Mouse (Mus musculus) gastrocnemius, postnatal 14 days (tissue): ENCODE measurements around the gene Spaar. TPM values are rescaled to one million over a fixed set of nuclear protein-coding genes. Genes with fewer than 3 reads are reported as not detected.

Experiments used
- DNase-seq: peaks from one replicate; pipeline ENCODE4 v3.0.0; 2021; ENCODE audit warnings: mixed read lengths
- intact Hi-C: fragments of 180-260 bp; cut with DNase I; formaldehyde crosslinking; loops from one replicate; pipeline ENCODE4 v1.15.1; 2025; ENCODE audit warnings: low total_unique reads
- total RNA-seq, 2 experiments: library from RNA; stranded (reverse); gene quantifications; 2 replicates each; pipeline ENCODE4 v1.2.3; 2021

Gene Spaar
- total RNA-seq, 2 experiments from 2014 or later, result 1.1 to 2.2 TPM

- peak; percentile 84 for DNase-seq
- intact Hi-C loops, result no loop called here
Measured at GRCm38 (mm10) chr4:43726995-43727394, 2.8 kb upstream of the Spaar start, which contains the start of gene Hrct1. TSS of gene Hrct1 (plus strand) at chr4:43727188.

DNA sequence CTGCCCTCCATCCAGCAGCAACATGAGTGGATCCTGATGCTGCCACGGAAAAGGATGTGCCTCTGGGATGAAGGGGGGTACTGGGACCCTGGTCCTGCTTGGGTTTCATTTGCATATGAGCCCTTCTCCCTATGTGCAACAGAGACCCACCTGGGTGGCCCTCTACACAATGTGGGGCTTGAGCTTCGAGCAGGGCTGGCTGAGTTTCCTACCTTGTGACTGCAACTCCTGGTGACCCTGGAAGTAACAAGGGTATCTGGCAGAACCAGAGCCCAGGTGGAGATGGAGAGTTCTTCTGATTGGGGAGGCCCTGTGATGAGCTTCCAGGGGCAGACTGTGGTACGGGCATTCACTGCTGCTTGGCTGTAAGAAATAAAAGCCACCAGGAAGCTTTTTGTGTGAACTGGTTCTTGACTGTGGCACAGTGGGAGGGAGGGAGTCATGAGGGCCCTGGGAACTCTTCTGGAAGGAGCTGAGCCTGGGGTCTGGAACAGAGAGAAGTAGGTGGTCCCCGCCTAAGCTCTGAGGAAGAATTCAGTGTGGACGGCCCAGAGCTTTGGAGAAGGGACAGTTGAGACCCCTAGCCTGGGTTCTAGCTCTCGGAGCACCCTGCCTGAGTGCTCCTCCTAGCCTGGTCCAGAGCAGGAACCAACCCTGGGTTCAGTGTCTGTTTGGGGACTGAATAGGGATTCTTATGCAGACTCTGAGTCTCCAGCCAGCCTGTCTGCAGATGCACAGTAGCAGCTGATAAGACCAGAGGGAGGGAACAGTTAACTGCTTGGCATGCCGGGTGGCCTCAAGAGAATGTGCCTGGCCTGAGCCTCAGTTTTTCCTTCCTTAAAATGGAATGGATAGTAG, 1.9 kb upstream of the Spaar start:
- intact Hi-C loops, result no loop called here
- no peak for DNase-seq

DNA sequence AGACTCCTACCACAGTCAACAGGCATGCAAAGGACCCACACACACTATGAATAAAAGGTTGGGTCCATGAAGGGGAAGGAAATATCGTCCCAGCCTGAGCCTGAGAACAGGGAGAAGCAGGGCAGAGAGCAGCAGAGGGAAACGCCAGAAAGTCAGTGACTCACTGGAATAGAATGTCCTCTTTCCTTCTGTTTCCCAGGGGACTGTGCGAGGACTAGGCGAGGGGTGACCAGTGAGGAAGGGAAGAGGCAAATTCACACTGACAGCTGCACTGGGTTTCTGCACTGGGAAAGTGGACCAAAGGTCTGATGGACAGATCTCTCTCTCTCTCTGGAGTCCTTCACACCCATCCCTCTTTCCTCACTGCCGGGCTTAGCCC, 1.3 kb upstream of the Spaar start:
- intact Hi-C loops, result no loop called here
- peak; percentile 63 for DNase-seq

- intact Hi-C loops, result no loop called here
Measured at GRCm38 (mm10) chr4:43729126-43729525, 708 bp upstream of the Spaar start.

GRCm38 (mm10) chr4:43730750-43731297, 990 bp downstream of the Spaar start:
- no peak for DNase-seq

More at GRCm38 (mm10) chr4:43729126-43729525, 708 bp upstream of the Spaar start:
- no peak for DNase-seq

DNA sequence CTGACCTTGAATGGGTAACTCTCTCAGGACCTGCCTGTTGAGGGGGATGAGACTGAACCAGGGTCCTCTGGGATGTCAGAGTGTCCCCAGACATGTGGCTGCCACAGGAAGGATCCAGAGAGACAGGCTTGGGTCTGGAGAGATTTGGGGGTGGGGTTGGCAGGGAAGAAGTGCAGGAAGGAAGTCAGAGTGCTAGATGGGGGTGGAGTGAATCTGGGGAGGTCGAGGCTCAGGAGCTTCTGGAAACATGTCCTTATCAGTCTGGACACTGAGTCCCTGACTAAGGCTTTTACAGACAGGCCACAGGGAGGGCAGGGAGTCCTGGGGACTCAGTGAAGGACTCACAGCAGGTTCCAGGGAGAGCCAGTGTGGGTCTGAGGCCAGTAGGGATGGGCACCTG, 2.3 kb downstream of the Spaar start:
- DNase-seq, result no peak
- intact Hi-C loops, result no loop called here

More at GRCm38 (mm10) chr4:43730750-43731297, 990 bp downstream of the Spaar start:
- intact Hi-C loops, result no loop called here

GRCm38 (mm10) chr4:43733186-43733585, 3.4 kb downstream of the Spaar start:
- intact Hi-C loops, result no loop called here
- peak; percentile 41 for DNase-seq

GRCm38 (mm10) chr4:43737144-43737543, 7.3 kb downstream of the Spaar start:
- DNase-seq, result no peak
- intact Hi-C loops, result no loop called here

DNA sequence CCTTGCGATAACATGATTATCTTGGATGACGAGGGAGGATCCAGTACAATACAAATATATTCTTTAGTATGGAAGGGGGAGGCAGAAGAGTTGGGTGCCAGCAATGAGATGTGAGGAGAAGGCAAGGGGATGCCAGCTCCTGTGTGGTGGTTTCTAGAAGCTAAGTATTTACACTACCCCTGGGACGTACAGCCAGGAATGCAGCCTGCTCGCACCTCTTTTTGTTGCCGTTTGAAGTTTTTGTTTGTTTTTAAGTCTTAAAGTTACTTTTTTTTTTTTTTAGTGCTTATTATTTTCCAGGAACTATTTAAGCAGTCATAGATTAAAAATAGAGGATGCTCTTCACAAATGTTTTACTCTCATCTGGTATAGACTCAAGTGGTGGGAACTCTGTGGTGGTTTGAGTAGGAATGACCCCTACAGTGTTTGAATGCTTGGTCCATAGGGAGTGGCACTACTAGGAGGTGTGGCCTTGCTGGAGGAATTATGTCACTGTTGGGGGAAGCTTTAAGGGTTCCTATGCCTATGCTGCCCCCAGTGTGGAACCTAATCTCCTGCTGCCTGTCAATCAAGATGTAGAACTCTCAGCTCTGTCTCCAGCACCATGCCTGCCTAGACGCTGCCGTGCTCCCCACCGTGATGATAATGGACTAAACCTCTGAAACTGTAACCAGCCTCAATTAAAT, 9.3 kb downstream of the Spaar start:
- DNase-seq, result no peak
- intact Hi-C loops, result no loop called here

DNA sequence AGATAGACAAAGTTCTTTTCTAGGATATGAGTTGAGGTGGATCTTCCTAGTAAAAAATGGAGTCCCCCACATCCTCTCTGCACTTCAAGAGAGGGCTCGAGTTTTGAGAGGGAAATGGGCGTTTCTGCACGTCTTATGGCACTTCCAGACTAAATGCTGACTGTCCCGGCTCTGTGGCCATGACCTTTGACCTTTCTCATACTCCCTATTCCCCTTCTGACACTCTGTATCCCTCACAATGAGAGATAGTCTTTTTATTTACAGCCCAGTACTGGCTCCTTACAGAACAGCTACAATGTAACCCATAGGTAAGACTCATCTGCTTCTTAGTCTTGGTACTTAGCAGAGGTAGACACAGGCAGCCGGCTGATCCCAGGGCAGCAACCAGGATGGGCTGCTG, 11.7 kb downstream of the Spaar start:
- intact Hi-C loops, result no loop called here
- no peak for DNase-seq

DNA sequence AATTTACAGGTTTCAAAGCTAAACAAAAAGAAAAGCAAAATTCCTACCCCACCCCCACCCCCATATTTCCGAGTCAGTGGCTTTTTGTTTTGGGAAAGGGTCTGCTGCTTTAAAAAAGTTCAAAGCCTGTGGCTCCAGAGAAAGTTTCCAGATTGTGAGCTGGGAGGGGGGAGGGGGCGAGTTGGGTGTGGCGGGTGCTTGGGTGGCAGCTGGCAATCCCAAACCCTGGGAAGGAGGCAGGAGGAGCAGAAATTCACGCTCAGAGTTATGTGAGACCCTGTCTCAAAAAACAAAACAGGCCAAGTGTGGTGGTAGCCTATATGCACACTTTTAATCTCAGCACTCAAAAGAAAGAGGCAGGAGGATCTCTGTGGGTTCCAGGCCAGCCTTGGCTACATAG, 12.8 kb downstream of the Spaar start:
- no peak for DNase-seq
- intact Hi-C loops, result no loop called here

- no peak for DNase-seq
- intact Hi-C loops, result no loop called here
Measured at GRCm38 (mm10) chr4:43743099-43743498, 13.3 kb downstream of the Spaar start.

DNA sequence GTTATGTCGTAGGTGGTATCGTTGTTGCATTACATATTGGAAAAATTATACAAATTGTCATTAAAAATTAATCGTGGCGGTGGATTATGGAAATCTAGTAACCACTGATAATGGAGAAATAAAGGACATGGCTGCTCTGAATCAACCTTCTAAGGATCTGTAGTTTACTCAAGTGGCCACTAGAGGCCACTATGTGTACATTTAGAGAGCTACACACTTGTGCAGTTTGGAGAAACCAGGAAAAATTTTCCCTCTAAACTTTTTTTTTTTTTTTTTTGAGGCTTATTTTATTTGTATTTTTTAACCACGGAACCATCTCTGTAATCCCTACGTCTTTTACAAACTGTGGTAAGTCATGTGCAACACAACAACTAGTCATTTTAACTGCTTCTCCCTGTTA, 15.4 kb downstream of the Spaar start:
- intact Hi-C loops, result no loop called here
- no peak for DNase-seq

GRCm38 (mm10) chr4:43757213-43757612, 27.4 kb downstream of the Spaar start:
- no peak for DNase-seq
- intact Hi-C loops, result no loop called here

- intact Hi-C loops, result loop anchor here (5.0 kb wide), 1 partner anchor 103 kb away; no protein-coding TSS in a partner anchor
Measured at GRCm38 (mm10) chr4:43759571-43760418, 30.0 kb downstream of the Spaar start.

DNA sequence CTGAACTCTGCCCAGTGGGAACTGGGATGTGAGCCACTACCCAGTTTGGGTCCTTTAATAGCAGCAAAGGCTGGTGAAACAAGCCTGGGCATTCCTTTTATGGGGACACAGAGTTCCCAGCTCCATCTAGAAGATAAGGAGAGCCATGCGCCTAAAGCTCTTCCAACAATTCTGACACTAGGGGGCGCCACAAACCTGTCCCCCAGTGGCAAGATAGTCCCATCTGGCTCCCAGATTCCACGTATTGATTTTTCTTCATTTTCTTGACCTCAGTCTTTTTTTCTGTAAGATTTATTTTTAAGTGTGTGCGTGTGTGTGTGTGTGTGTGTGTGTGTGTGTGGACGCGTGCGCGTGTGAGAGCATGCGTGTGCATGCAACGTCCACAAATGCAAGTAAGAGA, 30.6 kb downstream of the Spaar start:
- intact Hi-C loops, result loop anchor here (5.0 kb wide), 1 partner anchor 102 kb away; no protein-coding TSS in a partner anchor
- peak; percentile 32 for DNase-seq

More at GRCm38 (mm10) chr4:43759571-43760418, 30.0 kb downstream of the Spaar start:
- DNase-seq, result no peak

GRCm38 (mm10) chr4:43761336-43761735, 31.5 kb downstream of the Spaar start:
- intact Hi-C loops, result loop anchor here (5.0 kb wide), 1 partner anchor 101 kb away; no protein-coding TSS in a partner anchor
- DNase-seq, result no peak

- intact Hi-C loops, result loop anchor here (5.0 kb wide), 1 partner anchor 99 kb away; no protein-coding TSS in a partner anchor
- DNase-seq, result peak; percentile 33
Measured at GRCm38 (mm10) chr4:43763410-43763809, 33.6 kb downstream of the Spaar start.

- DNase-seq, result no peak
- intact Hi-C loops, result no loop called here
Measured at GRCm38 (mm10) chr4:43768341-43768740, 38.5 kb downstream of the Spaar start.
